Mouse (Mus musculus): ENCODE measurements around the gene Pip4k2c. TPM values are rescaled to one million over a fixed set of nuclear protein-coding genes. Genes with fewer than 3 reads are reported as not detected.
A peak's percentile ranks its signal among the peaks of the same experiment; 100 is the strongest.
"Not testable (repeated sequence)": the region's sequence is repeated elsewhere in the genome, so short reads cannot be mapped to it uniquely, and the experiment has no call there.

Gene Pip4k2c
- polyA plus RNA-seq, 2 experiments: 22.0 to 33.1 TPM

DNA sequence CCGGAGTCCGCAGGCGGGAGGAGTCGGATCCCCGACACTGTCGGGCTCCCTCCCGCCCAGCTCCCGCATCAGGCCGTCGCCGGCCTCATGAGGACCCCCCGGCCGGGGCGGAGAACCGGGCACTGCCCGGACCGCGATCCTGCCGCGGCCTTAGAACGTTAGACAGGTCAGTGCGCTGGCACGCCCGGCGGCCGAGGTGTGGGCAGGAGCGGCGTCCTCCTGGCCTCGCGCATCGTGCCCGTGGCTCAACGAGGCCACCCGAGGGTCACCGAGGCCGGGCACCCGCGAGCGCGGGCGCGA, 46.1 kb downstream of the Pip4k2c start:
- no peak for DNase-seq (ENCODE audit: low spot score)
- Histone ChIP-seq H3K4me3 (replicated peaks; ENCODE audit: low read length) (peak overlapping the region; percentile 60), H3K9me3 (ENCODE audit: control insufficient read depth, low read length) (no peaks in the 10 kb centered on the region), H3K4me1 (ENCODE audit: control insufficient read depth, insufficient read depth, low read length) (no peaks in the 10 kb centered on the region; the same call in none of the 2 replicates), H3K27ac (replicated peaks; ENCODE audit: low read depth, low read length) (no peak overlapping the region), H3K4me2 (replicated peaks; ENCODE audit: low read depth, low read length, severe bottlenecking) (peak overlapping the region; percentile 99), H3K36me3 (ENCODE audit: control insufficient read depth, insufficient read depth, low read length) (no peaks in the 10 kb centered on the region), H3K27me3 (ENCODE audit: control insufficient read depth, insufficient read depth, low read length) (peaks cover 50% of the 10 kb centered on the region), H3K9ac (ENCODE audit: low read depth, low read length, severe bottlenecking) (peak overlapping the region; percentile 67)
- WGBS: 2% methylated on average over 15 of the region's 42 CpGs
- TF ChIP-seq POLR2A (IDR thresholded peaks at IDR 0.05; ENCODE audit: borderline replicate concordance, extremely low read depth, insufficient read depth, insufficient read length): no peak
- ATAC-seq (ENCODE audit: low FRiP score, low read depth): peak; percentile 36; the same call in 1 of the 2 replicates

DNA sequence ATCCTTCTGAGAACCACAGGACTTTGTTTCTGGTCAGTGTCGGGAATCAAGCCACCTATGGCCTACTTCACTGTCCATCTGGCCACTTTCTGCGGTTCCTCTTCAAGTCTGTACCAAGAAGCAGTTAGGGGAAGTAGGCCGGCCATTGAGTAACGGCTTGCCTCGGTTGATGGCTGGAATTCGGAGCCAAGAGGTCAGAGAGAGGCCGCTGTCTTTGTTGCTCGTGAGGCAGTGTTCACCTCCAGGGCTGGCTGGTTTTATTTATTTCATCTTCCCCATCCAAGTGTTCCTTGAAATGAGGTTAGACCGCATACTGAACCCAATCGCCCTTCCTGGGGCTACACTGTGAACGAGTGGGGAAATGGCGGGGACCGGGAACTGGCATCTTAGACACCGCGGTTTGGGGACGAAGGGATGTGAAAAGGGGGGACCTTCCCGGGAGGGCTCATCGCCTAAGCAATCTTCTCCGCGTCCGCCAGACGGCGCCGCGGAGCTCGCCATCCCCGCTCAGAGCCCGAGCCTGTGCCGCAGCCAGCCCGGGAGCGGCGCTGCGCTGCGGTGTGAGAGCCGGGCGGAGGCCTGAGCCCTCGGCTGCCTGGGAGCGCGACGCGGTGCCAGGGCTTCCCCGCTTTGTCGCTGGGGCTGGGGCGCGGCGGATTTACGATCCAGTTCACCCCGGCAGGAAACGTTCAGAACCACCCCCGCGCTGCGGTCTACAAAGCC, 46.6 kb downstream of the Pip4k2c start, which contains the start of gene B4galnt1:
TSS of gene B4galnt1 (plus strand) at position 595 of the 723 bp plus-strand sequence.
- WGBS: 3% methylated on average over 46 of the region's 52 CpGs
- no peak within 1 kb of the TSS for H3K27ac ChIP-seq (replicated peaks; ENCODE audit: low read depth, low read length)
- DNase-seq (ENCODE audit: low spot score) (peak; percentile 73), ATAC-seq (ENCODE audit: low FRiP score, low read depth) (peak; percentile 89)
- no peaks in the 10 kb centered on the region for H3K36me3 ChIP-seq (ENCODE audit: control insufficient read depth, insufficient read depth, low read length)
- H3K4me1 ChIP-seq (ENCODE audit: control insufficient read depth, insufficient read depth, low read length): no peaks in the 10 kb centered on the region; the same call in none of the 2 replicates
- peak within 1 kb of the TSS; percentile 60 for H3K4me3 ChIP-seq (replicated peaks; ENCODE audit: low read length)
- peak within 1 kb of the TSS; percentile 67 for H3K9ac ChIP-seq (ENCODE audit: low read depth, low read length, severe bottlenecking)
- no peak for TF ChIP-seq POLR2A (IDR thresholded peaks at IDR 0.05; ENCODE audit: borderline replicate concordance, extremely low read depth, insufficient read depth, insufficient read length)
- H3K9me3 ChIP-seq (ENCODE audit: control insufficient read depth, low read length): no peaks in the 10 kb centered on the region
- H3K4me2 ChIP-seq (replicated peaks; ENCODE audit: low read depth, low read length, severe bottlenecking): peak within 1 kb of the TSS; percentile 99
- peaks cover 45% of the 10 kb centered on the region for H3K27me3 ChIP-seq (ENCODE audit: control insufficient read depth, insufficient read depth, low read length)

DNA sequence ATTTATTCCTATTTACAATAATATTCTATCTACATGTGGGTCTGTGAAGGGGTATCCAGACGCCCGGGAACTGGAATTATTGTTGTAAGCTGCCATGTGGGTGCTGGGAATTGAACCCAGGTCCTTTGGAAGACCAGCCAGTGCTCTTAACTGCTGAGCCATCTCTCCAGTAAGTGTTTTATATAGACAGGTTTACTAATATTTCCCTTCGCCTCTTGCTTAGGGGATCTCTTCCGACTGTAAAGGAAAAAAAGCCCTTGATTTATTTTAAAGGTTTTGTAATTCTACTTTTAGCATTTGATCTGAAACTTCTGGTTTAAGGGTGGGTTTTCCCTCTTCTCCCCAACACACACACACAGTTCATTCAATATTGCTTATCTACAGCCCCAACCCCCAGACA, 47.2 kb downstream of the Pip4k2c start:
- WGBS: 93% methylated on average over 4 of the region's 4 CpGs
- no peak overlapping the region for H3K9ac ChIP-seq (ENCODE audit: low read depth, low read length, severe bottlenecking)
- no peak for TF ChIP-seq POLR2A (IDR thresholded peaks at IDR 0.05; ENCODE audit: borderline replicate concordance, extremely low read depth, insufficient read depth, insufficient read length)

DNA sequence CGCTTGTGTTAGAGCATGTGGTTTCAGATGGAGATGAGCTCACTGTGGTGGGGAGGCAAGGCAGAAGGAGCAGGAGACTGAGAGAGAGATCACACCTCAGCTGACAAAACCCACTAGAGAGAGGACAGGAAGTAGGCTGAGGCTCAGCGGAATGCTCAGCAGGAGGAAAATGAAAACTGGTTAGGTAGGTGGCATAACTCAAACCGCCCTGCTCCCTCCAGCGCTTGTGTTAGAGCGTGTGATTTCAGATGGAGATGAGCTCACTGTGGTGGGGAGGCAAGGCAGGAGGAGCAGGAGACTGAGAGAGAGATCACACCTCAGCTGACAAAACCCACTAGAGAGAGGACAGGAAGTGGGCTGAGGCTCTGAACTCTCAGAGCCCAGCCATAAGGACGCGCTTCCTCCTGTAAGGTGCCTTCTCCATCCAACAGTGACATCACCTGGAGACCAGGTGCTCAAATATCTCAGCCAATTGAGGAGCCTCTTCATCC, 48.6 kb downstream of the Pip4k2c start:
- not testable (repeated sequence) for H3K4me3 ChIP-seq (replicated peaks; ENCODE audit: low read length); H3K4me1 ChIP-seq (ENCODE audit: control insufficient read depth, insufficient read depth, low read length); H3K9ac ChIP-seq (ENCODE audit: low read depth, low read length, severe bottlenecking); H3K27ac ChIP-seq (replicated peaks; ENCODE audit: low read depth, low read length); H3K36me3 ChIP-seq (ENCODE audit: control insufficient read depth, insufficient read depth, low read length); H3K9me3 ChIP-seq (ENCODE audit: control insufficient read depth, low read length); H3K4me2 ChIP-seq (replicated peaks; ENCODE audit: low read depth, low read length, severe bottlenecking); ATAC-seq (ENCODE audit: low FRiP score, low read depth); DNase-seq (ENCODE audit: low spot score)
- WGBS: 37% methylated on average over 7 of the region's 7 CpGs
- peaks cover 30% of the 10 kb centered on the region for H3K27me3 ChIP-seq (ENCODE audit: control insufficient read depth, insufficient read depth, low read length)

More for the DNA sequence above, 47.2 kb downstream of the Pip4k2c start:
- Histone ChIP-seq H3K4me1 (ENCODE audit: control insufficient read depth, insufficient read depth, low read length) (no peaks in the 10 kb centered on the region; the same call in none of the 2 replicates), H3K27ac (replicated peaks; ENCODE audit: low read depth, low read length) (no peak overlapping the region), H3K9me3 (ENCODE audit: control insufficient read depth, low read length) (no peaks in the 10 kb centered on the region), H3K27me3 (ENCODE audit: control insufficient read depth, insufficient read depth, low read length) (peaks cover 39% of the 10 kb centered on the region), H3K4me2 (replicated peaks; ENCODE audit: low read depth, low read length, severe bottlenecking) (no peak overlapping the region), H3K4me3 (replicated peaks; ENCODE audit: low read length) (no peak overlapping the region), H3K36me3 (ENCODE audit: control insufficient read depth, insufficient read depth, low read length) (no peaks in the 10 kb centered on the region)
- DNase-seq (ENCODE audit: low spot score) (no peak), ATAC-seq (ENCODE audit: low FRiP score, low read depth) (no peak)

DNA sequence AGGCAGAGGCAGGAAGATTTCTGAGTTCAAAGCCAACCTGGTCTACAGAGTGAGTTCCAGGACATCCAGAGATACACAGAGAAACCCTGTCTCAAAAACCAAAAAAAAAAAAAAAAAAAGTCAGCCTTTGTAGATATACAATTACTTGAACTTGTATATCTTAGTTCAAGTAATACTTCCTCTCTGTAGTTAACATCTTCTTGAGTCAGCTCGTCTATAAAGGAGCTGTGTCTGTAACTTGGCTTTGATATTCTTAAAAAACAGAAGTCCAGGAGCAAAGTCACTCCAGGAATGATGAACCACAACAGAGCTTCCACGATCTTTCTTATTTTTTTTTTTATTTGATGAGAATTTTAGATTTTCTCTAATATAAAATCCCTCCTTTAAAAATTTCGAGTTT, 50.7 kb downstream of the Pip4k2c start:
- H3K36me3 ChIP-seq (ENCODE audit: control insufficient read depth, insufficient read depth, low read length): no peaks in the 10 kb centered on the region
- H3K9me3 ChIP-seq (ENCODE audit: control insufficient read depth, low read length): no peaks in the 10 kb centered on the region
- H3K4me2 ChIP-seq (replicated peaks; ENCODE audit: low read depth, low read length, severe bottlenecking): no peak overlapping the region
- ATAC-seq (ENCODE audit: low FRiP score, low read depth) (no peak), DNase-seq (ENCODE audit: low spot score) (no peak)
- peaks cover 9% of the 10 kb centered on the region; the same call in 1 of the 2 replicates for H3K27me3 ChIP-seq (ENCODE audit: control insufficient read depth, insufficient read depth, low read length)
- 76% methylated on average over 3 of the region's 3 CpGs for WGBS
- no peak overlapping the region for H3K4me3 ChIP-seq (replicated peaks; ENCODE audit: low read length)
- H3K9ac ChIP-seq (ENCODE audit: low read depth, low read length, severe bottlenecking): no peak overlapping the region
- TF ChIP-seq POLR2A (IDR thresholded peaks at IDR 0.05; ENCODE audit: borderline replicate concordance, extremely low read depth, insufficient read depth, insufficient read length): no peak
- H3K27ac ChIP-seq (replicated peaks; ENCODE audit: low read depth, low read length): no peak overlapping the region
- no peaks in the 10 kb centered on the region; the same call in none of the 2 replicates for H3K4me1 ChIP-seq (ENCODE audit: control insufficient read depth, insufficient read depth, low read length)

All from limb, embryonic 14.5 days (tissue).